Mouse (Mus musculus) spleen, adult 2 months (tissue): Measurements from ENCODE around the gene Cd81. TPM values are rescaled to one million over a fixed set of nuclear protein-coding genes. Genes with fewer than 3 reads are reported as not detected.
A peak's percentile ranks its signal among the peaks of the same experiment; 100 is the strongest.

ENCODE experiments used
- DNase-seq, 2 experiments: peaks; one replicate each; pipeline versions ENCODE4 v3.0.0 to v3.0.0-alpha.2; 2012 to 2021; ENCODE audit warnings: low spot score in 2 of 2, low read depth in 1 of 2
- H3K27ac ChIP-seq: fragments of 200-500 bp; 2 replicates; pipeline ENCODE4 v1.5.1; 2012; ENCODE audit warnings: low read length, inconsistent platforms; ENCODE audit not compliant: insufficient read depth
- H3K27me3 ChIP-seq: fragments of 200-500 bp; 2 replicates; pipeline ENCODE4 v1.6.1; 2012; ENCODE audit warnings: mild to moderate bottlenecking, moderate library complexity, low read length, inconsistent platforms; ENCODE audit not compliant: control insufficient read depth, insufficient read depth
- H3K36me3 ChIP-seq: fragments of 200-500 bp; 2 replicates; pipeline ENCODE4 v1.6.1; 2012; ENCODE audit warnings: mild to moderate bottlenecking, low read length, inconsistent platforms; ENCODE audit not compliant: control insufficient read depth, insufficient read depth
- H3K4me1 ChIP-seq: fragments of 200-500 bp; 2 replicates; pipeline ENCODE4 v1.6.1; 2011; ENCODE audit warnings: inconsistent platforms; ENCODE audit not compliant: control insufficient read depth, insufficient read depth, insufficient read length
- H3K4me3 ChIP-seq: fragments of 200-500 bp; 2 replicates; pipeline ENCODE4 v1.5.1; 2011; ENCODE audit warnings: mild to moderate bottlenecking, inconsistent platforms; ENCODE audit not compliant: insufficient read depth, insufficient read length; ENCODE audit errors: extremely low read depth
- CTCF ChIP-seq: fragments of 200-500 bp; IDR thresholded peaks from 2 replicates; pipeline ENCODE4 v1.5.1; 2011; ENCODE audit warnings: mild to moderate bottlenecking, inconsistent platforms; ENCODE audit not compliant: insufficient read depth, insufficient read length, insufficient replicate concordance; ENCODE audit errors: extremely low read depth
- POLR2A ChIP-seq: fragments of 200-500 bp; IDR thresholded peaks from 2 replicates; pipeline ENCODE4 v1.6.1; 2011; ENCODE audit warnings: low read depth, low read length, inconsistent platforms
- WGBS: fragments of 180-500 bp; shearing (Covaris S2); methylation state at CpG from one replicate; pipeline ENCODE4 v1.1.7; 2018; 5-methylcytosine and 5-hydroxymethylcytosine counted together
- polyA plus RNA-seq: library from polyadenylated mRNA; depleted of rRNA; stranded (reverse); fragments of >200 nt; gene quantifications from 2 replicates; pipeline ENCODE4 v1.2.3, GENCODE M21; 2012

Cd81 gene
- polyA plus RNA-seq, 1 experiment, result 352 TPM

DNA sequence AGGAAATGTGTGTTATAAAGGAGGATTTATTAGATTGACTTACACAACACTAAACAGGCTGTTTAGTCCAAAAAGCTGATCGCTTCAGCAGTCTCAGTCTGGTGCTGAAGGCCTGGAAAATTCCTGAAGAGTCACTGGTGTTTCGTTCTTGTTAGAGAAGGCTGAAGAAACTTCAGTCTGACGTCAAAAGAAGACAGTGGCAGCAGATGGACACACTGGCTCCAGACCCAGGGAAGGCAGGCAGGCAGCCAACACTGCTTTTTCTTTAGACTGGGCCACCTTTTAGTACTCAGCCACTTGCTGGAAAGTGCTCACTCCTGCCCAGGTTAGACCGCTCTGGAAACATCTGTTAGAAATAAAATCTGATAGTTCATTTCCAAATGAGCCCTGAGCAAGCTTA, 19.0 kb upstream of the Cd81 start:
- no peak overlapping the region for H3K27ac ChIP-seq
- H3K4me3 ChIP-seq, result no peak overlapping the region
- no peaks in the 10 kb centered on the region for H3K27me3 ChIP-seq
- H3K4me1 ChIP-seq, result peaks cover 17% of the 10 kb centered on the region; the same call in 1 of the 2 replicates
- no peak for TF ChIP-seq CTCF
- no peak for TF ChIP-seq POLR2A
- H3K36me3 ChIP-seq, result no peaks in the 10 kb centered on the region
- no peak for DNase-seq
- 87% methylated on average over 4 of the region's 4 CpGs for WGBS

DNA sequence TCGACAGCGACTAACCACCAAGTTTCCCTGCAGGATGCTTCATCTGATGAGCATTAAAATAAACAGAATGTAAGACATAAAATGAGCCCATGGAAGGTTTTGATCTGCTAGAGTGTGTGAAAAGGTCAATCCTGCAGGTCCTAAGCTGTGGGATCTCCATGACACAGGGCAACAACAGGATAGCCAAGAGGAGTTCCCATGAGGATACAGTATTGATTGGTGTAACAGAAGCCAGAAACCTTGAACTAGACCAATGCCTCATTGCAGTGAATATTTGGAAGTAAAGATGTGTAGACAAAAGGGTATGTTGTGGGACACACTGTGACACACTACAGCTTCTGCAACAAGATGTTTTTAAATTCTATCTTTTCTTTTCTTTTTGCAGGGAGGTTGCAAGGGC, 18.4 kb upstream of the Cd81 start:
- 97% methylated on average over 2 of the region's 2 CpGs for WGBS
- H3K4me3 ChIP-seq, result no peak overlapping the region
- TF ChIP-seq CTCF (no peak), POLR2A (no peak)
- H3K27me3 ChIP-seq, result no peaks in the 10 kb centered on the region
- H3K36me3 ChIP-seq, result no peaks in the 10 kb centered on the region
- DNase-seq, result no peak
- H3K4me1 ChIP-seq, result peaks cover 18% of the 10 kb centered on the region; the same call in 1 of the 2 replicates
- no peak overlapping the region for H3K27ac ChIP-seq

DNA sequence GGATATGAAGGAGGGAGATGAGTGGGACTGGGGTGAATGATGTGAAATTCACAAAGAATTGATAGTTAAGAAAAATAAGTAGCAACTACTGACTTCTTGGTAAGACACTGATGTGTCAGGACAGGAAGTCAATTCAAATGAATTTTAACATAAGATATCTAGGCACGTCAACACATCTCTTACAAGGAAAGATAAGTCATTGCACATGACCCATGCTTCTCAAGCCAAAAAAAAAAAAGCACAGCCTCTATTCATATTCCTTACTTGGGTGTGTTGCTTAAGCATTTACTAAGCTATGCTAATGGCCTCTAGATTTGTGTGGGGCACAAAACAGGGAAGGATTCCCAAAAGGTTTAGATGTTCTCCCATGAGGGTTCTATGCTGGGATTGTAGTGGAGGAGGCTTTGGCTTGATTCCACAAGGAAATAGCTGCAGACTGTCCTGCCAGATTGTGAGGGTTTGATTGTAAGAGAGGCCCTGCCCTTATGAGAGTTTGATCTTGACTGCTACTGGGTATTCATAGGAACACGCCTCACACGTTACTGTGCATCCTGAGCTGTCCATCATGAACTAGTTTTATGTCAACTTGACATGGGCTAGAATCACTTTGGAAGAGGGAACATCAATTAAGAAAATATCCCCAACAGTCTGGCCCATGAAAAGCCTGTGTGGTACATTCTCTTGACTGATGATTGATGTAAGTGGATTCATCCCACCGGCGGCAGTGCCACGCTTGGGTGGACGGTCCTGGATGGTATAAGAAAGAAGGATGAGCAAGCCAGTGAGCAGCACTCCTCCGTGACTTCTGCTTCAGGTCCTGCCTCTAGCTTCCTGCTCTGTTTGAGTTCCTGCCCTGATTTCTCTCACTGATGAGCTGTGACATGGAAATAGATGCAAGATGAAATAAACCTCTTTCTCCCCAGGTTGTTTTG, 17.8 kb upstream of the Cd81 start:
- no peaks in the 10 kb centered on the region for H3K36me3 ChIP-seq
- no peak overlapping the region for H3K27ac ChIP-seq
- H3K27me3 ChIP-seq, result no peaks in the 10 kb centered on the region
- DNase-seq, result no peak
- H3K4me1 ChIP-seq, result peaks cover 18% of the 10 kb centered on the region; the same call in 1 of the 2 replicates
- WGBS, result 92% methylated on average over 8 of the region's 8 CpGs
- no peak for TF ChIP-seq CTCF
- TF ChIP-seq POLR2A, result no peak
- no peak overlapping the region for H3K4me3 ChIP-seq

DNA sequence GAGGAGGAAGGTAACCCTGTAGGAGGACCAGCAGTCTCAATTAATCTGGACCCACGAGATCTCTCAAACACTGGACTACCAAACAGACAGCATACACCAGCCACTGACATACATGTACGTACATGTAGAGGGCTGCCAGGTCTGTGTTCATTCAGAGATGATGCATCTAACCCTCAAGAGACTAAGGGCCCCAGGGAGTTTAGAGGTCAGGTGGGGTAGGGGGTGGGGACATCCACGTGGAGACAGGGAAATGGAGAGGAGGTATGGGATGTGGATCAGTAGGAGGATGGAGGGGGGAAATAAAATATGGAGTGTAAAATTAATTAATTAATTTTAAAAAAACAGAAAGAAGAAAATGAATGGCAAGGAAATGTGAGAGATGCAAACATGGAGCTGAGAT, 15.8 kb upstream of the Cd81 start:
- Histone ChIP-seq H3K27ac (0 out of 2 replicates have a peak overlapping the region, but pooled peaks have one; percentile 96), H3K27me3 (no peaks in the 10 kb centered on the region), H3K36me3 (no peaks in the 10 kb centered on the region), H3K4me3 (no peak overlapping the region), H3K4me1 (peaks cover 21% of the 10 kb centered on the region; the same call in 1 of the 2 replicates)
- WGBS, result 58% methylated on average over 3 of the region's 3 CpGs
- no peak for DNase-seq
- TF ChIP-seq POLR2A (no peak), CTCF (no peak)

DNA sequence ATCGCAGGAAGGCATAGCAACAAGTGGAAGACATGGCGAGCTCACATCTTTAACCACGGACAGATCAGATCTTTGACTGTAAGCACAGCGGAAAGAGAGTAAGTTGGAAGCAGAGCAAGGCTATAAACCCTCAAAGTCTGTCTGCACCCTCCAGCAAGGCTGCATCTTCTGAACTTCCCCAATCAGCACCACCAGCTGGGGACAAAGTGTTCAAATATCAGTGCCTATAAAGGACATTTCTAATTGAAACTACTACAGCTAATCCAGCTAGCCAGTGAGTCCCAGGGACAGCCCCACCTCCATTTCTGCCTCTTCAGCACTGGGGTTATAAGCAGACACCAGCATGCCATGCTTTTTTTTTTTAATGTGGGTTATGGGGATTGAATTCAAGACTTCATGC, 15.2 kb upstream of the Cd81 start:
- Histone ChIP-seq H3K4me1 (peaks cover 24% of the 10 kb centered on the region; the same call in 1 of the 2 replicates), H3K27ac (peak overlapping the region; percentile 96), H3K36me3 (no peaks in the 10 kb centered on the region), H3K4me3 (no peak overlapping the region), H3K27me3 (no peaks in the 10 kb centered on the region)
- DNase-seq, result no peak
- 58% methylated on average over 4 of the region's 4 CpGs for WGBS
- TF ChIP-seq POLR2A (no peak), CTCF (no peak)

DNA sequence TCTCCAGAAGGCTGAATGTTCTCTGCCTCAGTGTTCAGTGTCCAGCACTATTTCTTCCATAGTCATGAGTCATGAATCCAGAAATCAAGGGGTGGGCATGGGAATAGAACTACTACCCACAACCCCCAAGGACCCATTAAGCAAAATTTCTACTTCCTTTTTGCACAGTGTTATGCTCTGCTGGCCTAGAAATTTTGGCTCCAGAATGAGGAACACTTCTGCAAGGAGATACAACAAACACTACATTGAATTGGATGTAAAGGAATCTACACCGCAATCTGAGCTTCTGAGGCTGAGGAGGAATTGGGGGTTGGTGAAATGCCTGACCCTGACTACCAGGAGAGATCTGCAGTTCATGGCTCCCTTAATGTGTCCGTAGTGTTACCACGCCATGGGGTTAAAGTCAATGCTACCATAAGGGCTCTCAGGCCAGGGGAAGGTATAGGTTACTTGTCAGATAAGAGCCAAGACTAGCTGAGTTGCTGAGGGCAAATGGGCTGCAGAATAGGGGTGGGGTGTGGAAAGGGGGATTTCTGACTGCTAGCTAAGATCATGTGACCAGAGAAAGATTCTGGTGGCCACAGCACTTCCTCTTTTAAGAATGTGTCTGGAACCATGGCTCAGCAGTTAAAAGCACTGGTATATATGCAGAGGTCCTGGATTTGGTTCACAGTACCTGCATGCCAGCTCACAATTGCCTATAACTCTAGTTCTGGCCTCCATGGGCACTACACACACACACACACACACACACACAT, 14.2 kb upstream of the Cd81 start:
- Histone ChIP-seq H3K36me3 (no peaks in the 10 kb centered on the region), H3K27me3 (no peaks in the 10 kb centered on the region), H3K4me3 (no peak overlapping the region), H3K4me1 (peaks cover 32% of the 10 kb centered on the region; the same call in 1 of the 2 replicates), H3K27ac (peak overlapping the region; percentile 96)
- peak; percentile 67 to 77 for DNase-seq
- WGBS, result 51% methylated on average over 3 of the region's 3 CpGs
- TF ChIP-seq POLR2A (no peak), CTCF (no peak)
